Mouse (Mus musculus) limb, embryonic 11.5 days (tissue): ENCODE data around the gene Pappa2. TPM values are rescaled to one million over a fixed set of nuclear protein-coding genes. Genes with fewer than 3 reads are reported as not detected.

ENCODE experiments used
- ATAC-seq: fragments of 200-750 bp; cut with Nextera tagmentation; 2 replicates; pipeline ENCODE4 v1.8.0; 2017; ENCODE audit warnings: low read depth; ENCODE audit not compliant: insufficient number of reproducible peaks, low FRiP score, low TSS enrichment
- DNase-seq: peaks from one replicate; pipeline ENCODE4 v3.0.0-alpha.2; 2015; ENCODE audit warnings: low spot score
- H3K27ac ChIP-seq: fragments of 300-500 bp; sonication (generic); replicated peaks from 2 replicates; pipeline ENCODE4 v1.5.1; 2014; ENCODE audit warnings: low read depth, mild to moderate bottlenecking, low read length
- H3K27me3 ChIP-seq: fragments of 300-500 bp; sonication (generic); 2 replicates; pipeline ENCODE4 v1.6.1; 2014; ENCODE audit warnings: mild to moderate bottlenecking, low read length, mixed read lengths; ENCODE audit not compliant: control insufficient read depth, insufficient read depth
- H3K36me3 ChIP-seq: fragments of 300-500 bp; sonication (generic); 2 replicates; pipeline ENCODE4 v1.6.1; 2014; ENCODE audit warnings: mild to moderate bottlenecking, low read length, moderate library complexity, mixed read lengths; ENCODE audit not compliant: control insufficient read depth, insufficient read depth
- H3K4me1 ChIP-seq: fragments of 300-500 bp; sonication (generic); 2 replicates; pipeline ENCODE4 v1.6.1; 2014; ENCODE audit warnings: low read length, mixed read lengths; ENCODE audit not compliant: control insufficient read depth, insufficient read depth
- H3K4me2 ChIP-seq: fragments of 300-500 bp; sonication (generic); 2 replicates; pipeline ENCODE4 v1.6.1; 2014; ENCODE audit warnings: low read depth, mild to moderate bottlenecking, moderate library complexity; ENCODE audit not compliant: severe bottlenecking
- H3K4me3 ChIP-seq: fragments of 300-500 bp; sonication (generic); 2 replicates; pipeline ENCODE4 v1.5.1; 2014; ENCODE audit warnings: low read depth, low read length
- H3K9ac ChIP-seq: fragments of 300-500 bp; sonication (generic); 2 replicates; pipeline ENCODE4 v1.6.1; 2014; ENCODE audit warnings: mild to moderate bottlenecking, low read length
- H3K9me3 ChIP-seq: fragments of 300-500 bp; sonication (generic); 2 replicates; pipeline ENCODE4 v1.6.1; 2016; ENCODE audit warnings: low read length; ENCODE audit not compliant: control insufficient read depth
- WGBS: fragments of 180-500 bp; shearing (Covaris S2); extraction: QIAGEN DNeasy Blood & Tissue Kit; methylation state at CpG from one replicate; pipeline ENCODE4 v1.1.7; 2014; 5-methylcytosine and 5-hydroxymethylcytosine counted together
- polyA plus RNA-seq: library from polyadenylated mRNA; unstranded; fragments of >200 nt; fragmentation: Nextera tagmentation; extraction: Ambion mirVana; gene quantifications from 2 replicates; pipeline ENCODE4 v1.2.1, GENCODE M21; 2014

Gene Pappa2
- polyA plus RNA-seq, 1 experiment from 2014 or later = 0.13 TPM

- DNase-seq (no peak), ATAC-seq (no peak)
- H3K27me3 ChIP-seq = no peaks in the 10 kb centered on the region
- no peaks in the 10 kb centered on the region for H3K4me1 ChIP-seq
- H3K9me3 ChIP-seq = no peaks in the 10 kb centered on the region
- H3K4me2 ChIP-seq = no peak overlapping the region
- H3K27ac ChIP-seq = no peak overlapping the region
- H3K4me3 ChIP-seq = no peak overlapping the region
- H3K36me3 ChIP-seq = no peaks in the 10 kb centered on the region
- H3K9ac ChIP-seq = no peak overlapping the region
- WGBS = 67% methylated on average over 1 of the region's 1 CpGs
These were observed 292.6 kb downstream of the Pappa2 start for GRCm38 (mm10) chr1:158687726-158688125.

GRCm38 (mm10) chr1:158669971-158670592 is 310.2 kb downstream of the Pappa2 start:
- Histone ChIP-seq H3K4me3 (no peak overlapping the region), H3K27me3 (no peaks in the 10 kb centered on the region), H3K4me1 (no peaks in the 10 kb centered on the region), H3K9me3 (no peaks in the 10 kb centered on the region), H3K4me2 (no peak overlapping the region), H3K36me3 (no peaks in the 10 kb centered on the region), H3K27ac (no peak overlapping the region), H3K9ac (no peak overlapping the region)
- ATAC-seq (peak; percentile 76; the same call in 1 of the 2 replicates), DNase-seq (peak; percentile 79)
- 47% methylated on average over 3 of the region's 3 CpGs for WGBS

GRCm38 (mm10) chr1:158666001-158666400 is 314.3 kb downstream of the Pappa2 start:
- WGBS = 64% methylated on average over 3 of the region's 3 CpGs
- Histone ChIP-seq H3K27me3 (no peaks in the 10 kb centered on the region), H3K4me3 (no peak overlapping the region), H3K9ac (no peak overlapping the region), H3K4me1 (no peaks in the 10 kb centered on the region), H3K27ac (no peak overlapping the region), H3K9me3 (no peaks in the 10 kb centered on the region), H3K36me3 (no peaks in the 10 kb centered on the region), H3K4me2 (no peak overlapping the region)
- ATAC-seq = no peak
- no peak for DNase-seq
